In the genomic region with DNA sequence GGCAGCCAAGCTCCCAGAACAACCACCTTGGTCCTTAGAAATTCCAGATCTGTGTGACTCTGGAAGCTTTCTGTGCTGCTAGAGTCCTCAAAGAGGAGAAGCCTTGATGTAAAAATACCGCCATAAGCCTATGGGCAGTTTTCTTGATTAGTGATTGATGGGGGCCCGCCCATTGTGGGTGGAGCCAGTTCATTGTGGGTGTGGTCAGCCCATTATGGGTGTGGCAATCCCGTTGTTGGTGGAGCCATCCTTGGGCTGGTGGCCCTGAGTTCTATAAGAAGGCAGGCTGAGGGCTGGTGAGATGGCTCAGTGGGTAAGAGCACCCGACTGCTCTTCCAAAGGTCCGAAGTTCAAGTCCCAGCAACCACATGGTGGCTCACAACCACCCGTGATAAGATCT, we compare ENCODE assay signal across 13 mouse cellular contexts.
DNase-seq lines count a peak whose midpoint lies in the region.
"Had no signal": no experiment of that assay in that cellular context is flagged by ENCODE, and none has a peak within 500 bp of the region (broad histone marks: within the 10 kb centered on the region; RNA-seq: fewer than 3 reads in every experiment).

No protein-coding gene starts in this region.

- peak; percentile 13 for DNase-seq in lung, postnatal 10 days
- no peak for DNase-seq in lung, postnatal 4 days
- DNase-seq in ES-CJ7 (ENCODE audit: low read depth, low spot score) (peak; percentile 71), R1 (ENCODE audit: low read depth, low spot score) (peak; percentile 68)
- DNase-seq in c-Kit-positive CD71-positive TER-119-positive erythroid progenitor cells, embryonic 14.5 days (ENCODE audit: low spot score): peak; percentile 10
- DNase-seq in spleen, postnatal 4 days (ENCODE audit: low spot score in 2 of 2): no peak
- no peak for DNase-seq in right cerebral cortex, postnatal 36 days (ENCODE audit: low spot score in 2 of 2)
- DNase-seq: adrenal gland, adult 2 months; adrenal gland, postnatal 14 days; cerebellum, adult 18-20 months; cerebellum, adult 9-10 months; cerebellum, postnatal 14 days; heart, postnatal 10 days had no signal

Comparison
In these comparisons a context has a peak if more than half of its experiments do, and no peak if none do; other contexts are left out.
1. DNase-seq: peak in lung, postnatal 10 days (single experiment), ES-CJ7 (single experiment), R1 (single experiment) and c-Kit-positive CD71-positive TER-119-positive erythroid progenitor cells, embryonic 14.5 days (single experiment); none in lung, postnatal 4 days (0 of 2), spleen, postnatal 4 days (0 of 2) and right cerebral cortex, postnatal 36 days (0 of 2).